Mouse (Mus musculus) liver, embryonic 15.5 days (tissue): ENCODE results near the gene Mapk3. TPM values are rescaled to one million over a fixed set of nuclear protein-coding genes. Genes with fewer than 3 reads are reported as not detected.

Experiments
- ATAC-seq: fragments of 200-750 bp; cut with Nextera tagmentation; 2 replicates; pipeline ENCODE4 v1.8.0; 2017; ENCODE audit warnings: moderate number of reproducible peaks, mild to moderate bottlenecking, moderate library complexity; ENCODE audit not compliant: insufficient read depth
- H3K27ac ChIP-seq: fragments of 300-500 bp; sonication (generic); replicated peaks from 2 replicates; pipeline ENCODE4 v1.5.1; 2015; ENCODE audit warnings: mild to moderate bottlenecking, inconsistent platforms
- H3K27me3 ChIP-seq: fragments of 300-500 bp; sonication (generic); 2 replicates; pipeline ENCODE4 v1.6.1; 2015; ENCODE audit warnings: mild to moderate bottlenecking, inconsistent platforms
- H3K36me3 ChIP-seq: fragments of 300-500 bp; sonication (generic); replicated peaks from 2 replicates; pipeline ENCODE4 v1.6.1; 2015; ENCODE audit warnings: moderate library complexity, mild to moderate bottlenecking, inconsistent platforms
- H3K4me1 ChIP-seq: fragments of 300-500 bp; sonication (generic); replicated peaks from 2 replicates; pipeline ENCODE4 v1.6.1; 2015; ENCODE audit warnings: inconsistent platforms
- H3K4me2 ChIP-seq: fragments of 300-500 bp; sonication (generic); 2 replicates; pipeline ENCODE4 v1.6.1; 2015; ENCODE audit warnings: moderate library complexity, mild to moderate bottlenecking, inconsistent platforms
- H3K4me3 ChIP-seq: fragments of 300-500 bp; sonication (generic); replicated peaks from 2 replicates; pipeline ENCODE4 v1.5.1; 2015; ENCODE audit warnings: mild to moderate bottlenecking, inconsistent platforms
- H3K9ac ChIP-seq: fragments of 300-500 bp; sonication (generic); 2 replicates; pipeline ENCODE4 v1.6.1; 2015; ENCODE audit warnings: moderate library complexity, mild to moderate bottlenecking, inconsistent platforms
- H3K9me3 ChIP-seq: fragments of 300-500 bp; sonication (generic); replicated peaks from 2 replicates; pipeline ENCODE4 v1.6.1; 2016; ENCODE audit warnings: inconsistent platforms
- WGBS: fragments of 180-500 bp; shearing (Covaris S2); methylation state at CpG from one replicate; pipeline ENCODE4 v1.1.7; 2015; ENCODE audit warnings: mixed read lengths; ENCODE audit not compliant: insufficient replicate concordance; 5-methylcytosine and 5-hydroxymethylcytosine counted together
- polyA plus RNA-seq: library from polyadenylated mRNA; unstranded; fragments of >200 nt; fragmentation: Nextera tagmentation; extraction: Ambion mirVana; gene quantifications from 2 replicates; pipeline ENCODE4 v1.2.1, GENCODE M21; 2015

Gene Mapk3
- polyA plus RNA-seq, 1 experiment from 2014 or later, result 20.0 TPM

- Histone ChIP-seq H3K9ac (no peak overlapping the region), H3K4me2 (no peak overlapping the region), H3K4me3 (no peak overlapping the region), H3K4me1 (0 out of 2 replicates have a peak, but pooled peaks cover 3% of the 10 kb centered on the region), H3K27ac (no peak overlapping the region), H3K27me3 (no peaks in the 10 kb centered on the region), H3K36me3 (no peaks in the 10 kb centered on the region), H3K9me3 (no peaks in the 10 kb centered on the region)
- 77% methylated on average over 17 of the region's 17 CpGs for WGBS
- no peak for ATAC-seq
Observed at GRCm38 (mm10) chr7:126739551-126739950, 19.9 kb upstream of the Mapk3 start.

GRCm38 (mm10) chr7:126740132-126740735 lies 19.2 kb upstream of the Mapk3 start:
- Histone ChIP-seq H3K36me3 (no peaks in the 10 kb centered on the region), H3K4me2 (no peak overlapping the region), H3K27me3 (no peaks in the 10 kb centered on the region), H3K4me1 (0 out of 2 replicates have a peak, but pooled peaks cover 3% of the 10 kb centered on the region), H3K9ac (no peak overlapping the region), H3K9me3 (no peaks in the 10 kb centered on the region), H3K27ac (no peak overlapping the region), H3K4me3 (no peak overlapping the region)
- ATAC-seq, result no peak
- 79% methylated on average over 13 of the region's 13 CpGs for WGBS

GRCm38 (mm10) chr7:126740977-126741376 lies 18.4 kb upstream of the Mapk3 start:
- Histone ChIP-seq H3K4me2 (no peak overlapping the region), H3K27ac (no peak overlapping the region), H3K9ac (no peak overlapping the region), H3K4me3 (no peak overlapping the region), H3K4me1 (0 out of 2 replicates have a peak, but pooled peaks cover 3% of the 10 kb centered on the region), H3K27me3 (no peaks in the 10 kb centered on the region), H3K36me3 (no peaks in the 10 kb centered on the region), H3K9me3 (no peaks in the 10 kb centered on the region)
- no peak for ATAC-seq
- WGBS, result 43% methylated on average over 5 of the region's 5 CpGs

GRCm38 (mm10) chr7:126741452-126741851 lies 17.9 kb upstream of the Mapk3 start:
- no peak overlapping the region for H3K9ac ChIP-seq

GRCm38 (mm10) chr7:126741964-126742482 lies 17.4 kb upstream of the Mapk3 start:
- Histone ChIP-seq H3K4me2 (no peak overlapping the region), H3K4me1 (peaks cover 5% of the 10 kb centered on the region)
- no peak for ATAC-seq

More at GRCm38 (mm10) chr7:126741452-126741851, 17.9 kb upstream of the Mapk3 start:
- H3K27ac ChIP-seq, result no peak overlapping the region
- H3K36me3 ChIP-seq, result no peaks in the 10 kb centered on the region
- 0 out of 2 replicates have a peak, but pooled peaks cover 3% of the 10 kb centered on the region for H3K4me1 ChIP-seq
- no peak overlapping the region for H3K4me2 ChIP-seq
- no peak overlapping the region for H3K4me3 ChIP-seq
- 58% methylated on average over 5 of the region's 5 CpGs for WGBS
- H3K9me3 ChIP-seq, result no peaks in the 10 kb centered on the region
- no peaks in the 10 kb centered on the region for H3K27me3 ChIP-seq
- ATAC-seq, result peak; percentile 32; the same call in 1 of the 2 replicates

GRCm38 (mm10) chr7:126746066-126746465 lies 13.3 kb upstream of the Mapk3 start:
- H3K4me2 ChIP-seq, result peak overlapping the region; percentile 49
- peak overlapping the region; percentile 27 for H3K4me3 ChIP-seq
- H3K27me3 ChIP-seq, result no peaks in the 10 kb centered on the region
- WGBS, result 35% methylated on average over 12 of the region's 12 CpGs
- no peaks in the 10 kb centered on the region for H3K36me3 ChIP-seq
- peaks cover 15% of the 10 kb centered on the region for H3K4me1 ChIP-seq
- peak; percentile 47; the same call in 1 of the 2 replicates for ATAC-seq
- H3K27ac ChIP-seq, result peak overlapping the region; percentile 81
- H3K9ac ChIP-seq, result no peak overlapping the region
- H3K9me3 ChIP-seq, result no peaks in the 10 kb centered on the region

More at GRCm38 (mm10) chr7:126741964-126742482, 17.4 kb upstream of the Mapk3 start:
- no peak overlapping the region for H3K9ac ChIP-seq
- H3K27ac ChIP-seq, result no peak overlapping the region
- H3K9me3 ChIP-seq, result no peaks in the 10 kb centered on the region
- WGBS, result 76% methylated on average over 13 of the region's 13 CpGs
- H3K36me3 ChIP-seq, result no peaks in the 10 kb centered on the region
- no peak overlapping the region for H3K4me3 ChIP-seq
- H3K27me3 ChIP-seq, result no peaks in the 10 kb centered on the region

- no peak overlapping the region for H3K9ac ChIP-seq
Observed at GRCm38 (mm10) chr7:126746798-126747197, 12.6 kb upstream of the Mapk3 start.

GRCm38 (mm10) chr7:126748824-126749223 lies 10.6 kb upstream of the Mapk3 start:
- Histone ChIP-seq H3K27ac (0 out of 2 replicates have a peak overlapping the region, but pooled peaks have one; percentile 9), H3K9me3 (no peaks in the 10 kb centered on the region)

More at GRCm38 (mm10) chr7:126746798-126747197, 12.6 kb upstream of the Mapk3 start:
- peak overlapping the region; percentile 81 for H3K27ac ChIP-seq
- no peaks in the 10 kb centered on the region for H3K9me3 ChIP-seq
- peak overlapping the region; percentile 27 for H3K4me3 ChIP-seq
- WGBS, result 15% methylated on average over 6 of the region's 6 CpGs
- peak; percentile 73 for ATAC-seq
- no peaks in the 10 kb centered on the region for H3K36me3 ChIP-seq
- H3K4me1 ChIP-seq, result peaks cover 15% of the 10 kb centered on the region
- H3K4me2 ChIP-seq, result peak overlapping the region; percentile 49
- no peaks in the 10 kb centered on the region for H3K27me3 ChIP-seq

GRCm38 (mm10) chr7:126749582-126750343 lies 9.6 kb upstream of the Mapk3 start:
- no peak overlapping the region for H3K27ac ChIP-seq
- WGBS, result 85% methylated on average over 17 of the region's 17 CpGs
- no peak overlapping the region for H3K4me3 ChIP-seq
- H3K9me3 ChIP-seq, result no peaks in the 10 kb centered on the region
- H3K4me2 ChIP-seq, result no peak overlapping the region
- H3K4me1 ChIP-seq, result peaks cover 26% of the 10 kb centered on the region
- H3K36me3 ChIP-seq, result no peaks in the 10 kb centered on the region
- H3K9ac ChIP-seq, result no peak overlapping the region
- no peaks in the 10 kb centered on the region for H3K27me3 ChIP-seq
- no peak for ATAC-seq

More at GRCm38 (mm10) chr7:126748824-126749223, 10.6 kb upstream of the Mapk3 start:
- Histone ChIP-seq H3K9ac (no peak overlapping the region), H3K27me3 (no peaks in the 10 kb centered on the region), H3K36me3 (no peaks in the 10 kb centered on the region), H3K4me2 (no peak overlapping the region), H3K4me3 (no peak overlapping the region), H3K4me1 (peaks cover 18% of the 10 kb centered on the region)
- ATAC-seq, result no peak
- 67% methylated on average over 7 of the region's 7 CpGs for WGBS

GRCm38 (mm10) chr7:126754866-126755265 lies 4.5 kb upstream of the Mapk3 start:
- ATAC-seq, result peak; percentile 30; the same call in 1 of the 2 replicates
- no peaks in the 10 kb centered on the region for H3K36me3 ChIP-seq
- H3K9me3 ChIP-seq, result no peaks in the 10 kb centered on the region
- peaks cover 26% of the 10 kb centered on the region for H3K4me1 ChIP-seq
- under 1% methylated on average over 9 of the region's 9 CpGs for WGBS
- H3K4me3 ChIP-seq, result no peak overlapping the region
- no peak overlapping the region for H3K27ac ChIP-seq
- 0 out of 2 replicates have a peak overlapping the region, but pooled peaks have one; percentile 32 for H3K9ac ChIP-seq
- peak overlapping the region; percentile 33 for H3K4me2 ChIP-seq
- no peaks in the 10 kb centered on the region for H3K27me3 ChIP-seq

GRCm38 (mm10) chr7:126758539-126758938 lies 862 bp upstream of the Mapk3 start:
- peaks cover 6% of the 10 kb centered on the region for H3K36me3 ChIP-seq
- ATAC-seq, result no peak
- H3K27ac ChIP-seq, result no peak overlapping the region
- no peaks in the 10 kb centered on the region for H3K9me3 ChIP-seq
- whole genome bisulfite sequencing, result 55% methylated on average over 7 of the region's 7 CpGs
- H3K27me3 ChIP-seq, result no peaks in the 10 kb centered on the region
- H3K4me3 ChIP-seq, result no peak overlapping the region
- H3K4me1 ChIP-seq, result peaks cover 62% of the 10 kb centered on the region
- no peak overlapping the region for H3K4me2 ChIP-seq
- H3K9ac ChIP-seq, result no peak overlapping the region
